Mouse (Mus musculus) A20 (cell line): Measurements from ENCODE around the gene Calm3.
"Not testable (repeated sequence)": the region's sequence is repeated elsewhere in the genome, so short reads cannot be mapped to it uniquely, and the experiment has no call there.

Source experiments
- DNase-seq: peaks from one replicate; pipeline ENCODE4 v3.0.0-alpha.2; 2011; ENCODE audit warnings: low read depth, low spot score

The Calm3 gene

GRCm38 (mm10) chr7:16924037-16924834, at the start of gene Calm3:
Gene Calm3, minus strand, starts transcription at chr7:16924114.
- peak; percentile 100 for DNase-seq

GRCm38 (mm10) chr7:16971160-16971559, 47.2 kb upstream of the Calm3 start:
- peak; percentile 67 for DNase-seq

- no peak for DNase-seq
Observed at GRCm38 (mm10) chr7:16968414-16968813, 44.5 kb upstream of the Calm3 start.

GRCm38 (mm10) chr7:16961678-16962077, 37.8 kb upstream of the Calm3 start:
- no peak for DNase-seq

GRCm38 (mm10) chr7:16959539-16960187, 35.7 kb upstream of the Calm3 start, which contains the start of gene Pnmal1:
Gene Pnmal1, plus strand, starts transcription at chr7:16959679.
- no peak for DNase-seq

- no peak for DNase-seq
Observed at GRCm38 (mm10) chr7:16956410-16957265, 32.7 kb upstream of the Calm3 start.

- no peak for DNase-seq
Observed at GRCm38 (mm10) chr7:16955712-16956111, 31.8 kb upstream of the Calm3 start.

- DNase-seq, result not testable (repeated sequence)
Observed at GRCm38 (mm10) chr7:16953776-16954175, 29.9 kb upstream of the Calm3 start.

GRCm38 (mm10) chr7:16950861-16951635, 27.1 kb upstream of the Calm3 start:
- peak; percentile 96 for DNase-seq

GRCm38 (mm10) chr7:16949908-16950841, 26.3 kb upstream of the Calm3 start:
- peak; percentile 88 for DNase-seq

- no peak for DNase-seq
Observed at GRCm38 (mm10) chr7:16948923-16949458, 25.1 kb upstream of the Calm3 start.

GRCm38 (mm10) chr7:16947959-16948361, 24.0 kb upstream of the Calm3 start:
- DNase-seq, result no peak

GRCm38 (mm10) chr7:16947349-16947895, 23.5 kb upstream of the Calm3 start:
- no peak for DNase-seq

- no peak for DNase-seq
Observed at GRCm38 (mm10) chr7:16946441-16947348, 22.8 kb upstream of the Calm3 start.

GRCm38 (mm10) chr7:16945419-16945818, 21.5 kb upstream of the Calm3 start:
- DNase-seq, result no peak

- no peak for DNase-seq
Observed at GRCm38 (mm10) chr7:16944808-16945315, 20.9 kb upstream of the Calm3 start.

GRCm38 (mm10) chr7:16944061-16944807, 20.3 kb upstream of the Calm3 start, which contains the start of gene Pnmal2:
Gene Pnmal2, plus strand, starts transcription at chr7:16944682.
- no peak for DNase-seq
